Mouse (Mus musculus): Measurements from ENCODE around the gene Cdcp2.

Cdcp2 gene

DNA sequence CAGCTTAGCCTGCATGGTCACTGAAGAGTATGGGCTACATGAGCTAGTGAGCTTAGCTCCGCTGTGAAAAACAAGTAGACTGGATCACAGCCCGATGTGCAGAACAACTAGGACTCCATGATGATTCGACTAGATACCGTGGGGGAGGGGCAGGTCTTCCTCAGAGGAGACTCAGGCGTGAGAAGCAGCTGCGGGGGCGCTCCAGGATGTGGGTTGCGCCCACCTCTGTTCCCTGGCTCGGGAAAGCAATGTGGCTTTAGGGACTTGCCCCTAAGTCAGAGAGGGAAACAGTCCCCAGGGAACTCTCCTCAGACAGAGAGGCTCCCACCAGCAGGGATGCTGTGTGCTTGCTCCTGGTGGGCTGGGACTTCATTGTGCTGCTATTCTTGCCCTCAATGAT, 33.8 kb downstream of the Cdcp2 start:
- DNase-seq (ENCODE audit: low spot score): no peak

DNA sequence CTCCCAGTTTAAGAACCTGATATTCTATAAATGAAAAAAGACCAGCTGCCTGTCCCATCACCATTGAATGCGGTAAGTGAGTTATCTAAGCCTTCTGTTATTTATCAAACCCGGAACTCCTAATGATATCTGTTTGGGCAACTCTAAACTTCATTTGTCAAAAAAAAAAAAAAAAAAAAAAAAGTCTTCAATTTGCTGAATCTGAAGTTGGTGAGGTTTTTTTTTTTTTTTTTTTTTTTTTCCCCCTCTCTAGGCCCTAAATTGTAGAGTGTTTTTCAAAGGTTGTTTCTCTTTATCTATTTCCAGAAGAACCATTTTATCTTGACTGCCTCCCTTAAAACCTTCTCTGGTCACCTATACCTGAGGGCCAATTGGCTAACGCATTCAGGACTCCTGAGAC, 38.2 kb downstream of the Cdcp2 start:
- DNase-seq (ENCODE audit: low spot score): no peak

- no peak for DNase-seq (ENCODE audit: low spot score)
These were observed 39.0 kb downstream of the Cdcp2 start for GRCm38 (mm10) chr4:107135663-107136062.

- no peak for DNase-seq (ENCODE audit: low spot score)
These were observed 39.8 kb downstream of the Cdcp2 start for GRCm38 (mm10) chr4:107136531-107136930.

GRCm38 (mm10) chr4:107138948-107139835, 42.5 kb downstream of the Cdcp2 start:
- DNase-seq (ENCODE audit: low spot score): no peak

GRCm38 (mm10) chr4:107139836-107140631, 43.3 kb downstream of the Cdcp2 start:
- DNase-seq (ENCODE audit: low spot score): no peak

- no peak for DNase-seq (ENCODE audit: low spot score)
These were observed 46.8 kb downstream of the Cdcp2 start for GRCm38 (mm10) chr4:107143511-107143910.

- DNase-seq (ENCODE audit: low spot score): no peak
These were observed 54.3 kb downstream of the Cdcp2 start for GRCm38 (mm10) chr4:107150991-107151390.

DNA sequence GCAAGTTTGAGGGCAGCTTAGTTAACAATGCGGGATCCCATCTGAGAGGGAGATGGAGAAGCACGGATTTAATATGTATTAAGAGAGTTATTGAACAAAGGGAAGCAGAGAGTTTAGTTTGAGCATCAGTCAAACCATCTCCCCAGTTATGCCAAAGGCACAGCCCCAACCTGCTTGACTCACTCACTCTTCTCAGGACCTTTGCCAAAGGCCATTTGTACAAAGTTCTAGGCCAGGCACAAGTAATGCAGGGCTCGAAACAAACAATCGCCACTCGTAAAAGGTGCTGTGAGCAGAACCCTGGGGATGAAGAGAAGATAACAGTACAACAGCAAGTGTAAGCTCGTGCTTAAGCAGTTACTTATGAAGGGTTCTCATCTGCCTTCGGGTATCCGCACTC, 55.9 kb downstream of the Cdcp2 start:
- DNase-seq (ENCODE audit: low spot score): no peak

- no peak for DNase-seq (ENCODE audit: low spot score)
These were observed 60.3 kb downstream of the Cdcp2 start for GRCm38 (mm10) chr4:107156983-107157401.

DNA sequence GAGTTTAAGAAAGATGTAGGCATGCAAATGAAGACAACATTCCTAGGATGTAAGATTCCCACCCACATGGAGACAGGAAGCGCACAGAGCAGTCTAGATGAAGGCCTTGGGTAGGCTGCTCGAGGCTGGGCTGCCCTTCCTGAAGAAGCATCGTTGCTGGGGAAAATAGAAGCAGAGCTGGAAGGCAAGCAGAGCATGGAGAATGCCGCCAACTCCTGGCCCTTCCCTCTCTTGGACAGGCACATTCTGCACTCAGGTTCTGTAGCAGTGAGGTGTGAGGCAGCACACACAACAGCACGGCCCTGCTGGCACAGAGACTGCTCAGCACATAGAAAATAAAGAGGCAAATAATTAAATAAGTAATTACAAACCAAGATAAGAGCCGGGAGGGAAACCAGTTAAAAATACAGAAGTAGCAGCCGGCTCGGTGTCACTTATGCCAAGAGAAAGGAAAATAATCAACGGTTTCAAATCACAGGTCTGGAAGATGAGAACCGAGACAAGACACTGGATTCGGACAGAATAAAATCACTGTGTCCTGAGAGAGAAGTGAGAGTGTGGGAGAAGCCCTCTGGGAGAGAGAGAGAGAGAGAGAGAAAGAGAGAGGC, 62.6 kb downstream of the Cdcp2 start:
- DNase-seq (ENCODE audit: low spot score): no peak

GRCm38 (mm10) chr4:107160181-107160580, 63.5 kb downstream of the Cdcp2 start:
- no peak for DNase-seq (ENCODE audit: low spot score)
